Mouse (Mus musculus) right cerebral cortex, postnatal 4 days (tissue): ENCODE measurements at regions not wholly inside any gene's neighbourhood (a gene's known extent, or its start where the extent isn't known, plus 50 kb on each side); places are given as distances from the start of the nearest gene placed in this dataset.

ENCODE experiments used
- DNase-seq: peaks from one replicate; pipeline ENCODE4 v3.0.0-alpha.2; 2022

DNA sequence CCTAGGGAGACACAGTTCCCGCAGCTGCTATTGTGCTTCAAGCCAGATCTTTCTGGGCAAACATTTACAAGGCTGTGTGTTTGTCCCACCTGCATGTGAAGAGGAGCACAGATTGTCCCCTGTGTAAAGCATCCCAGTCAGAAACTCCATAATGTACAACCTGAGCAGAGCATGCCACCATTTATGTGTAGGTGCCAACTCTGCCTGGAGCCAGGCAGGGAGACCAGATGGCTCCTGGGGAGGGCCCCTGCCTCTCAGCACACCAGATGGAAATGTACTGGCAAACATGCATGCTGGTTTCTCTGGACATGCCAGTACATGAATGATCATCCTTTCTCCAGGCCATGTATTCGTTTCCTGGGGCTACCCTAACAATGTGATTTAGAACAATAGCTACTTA is 98.6 kb upstream of the Foxp3 start:
- no peak for DNase-seq

- peak; percentile 17 for DNase-seq
Observed at GRCm38 (mm10) chrX:7473814-7474213, 98.2 kb upstream of the Usp27x start.

DNA sequence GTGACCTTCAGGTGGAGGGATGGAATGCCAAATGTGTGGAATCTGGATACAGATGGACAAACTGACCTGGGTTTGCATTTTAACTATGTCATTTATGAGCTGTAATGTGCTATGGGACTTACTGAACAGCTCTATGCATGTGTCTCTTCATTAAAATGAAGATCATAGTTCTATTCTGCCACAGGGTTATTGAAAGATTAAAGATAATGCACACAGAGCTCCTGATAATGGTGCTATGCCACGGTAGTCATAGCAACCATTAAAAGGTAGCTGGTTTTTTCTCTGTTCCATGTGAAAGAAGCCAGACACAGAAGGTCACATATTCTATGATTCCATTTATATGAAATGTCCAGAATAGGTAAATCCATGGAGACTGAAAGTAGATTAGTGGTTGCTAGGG is 94.2 kb upstream of the Usp27x start:
- no peak for DNase-seq

GRCm38 (mm10) chrX:7467985-7468384 is 92.4 kb upstream of the Usp27x start:
- DNase-seq: no peak

DNA sequence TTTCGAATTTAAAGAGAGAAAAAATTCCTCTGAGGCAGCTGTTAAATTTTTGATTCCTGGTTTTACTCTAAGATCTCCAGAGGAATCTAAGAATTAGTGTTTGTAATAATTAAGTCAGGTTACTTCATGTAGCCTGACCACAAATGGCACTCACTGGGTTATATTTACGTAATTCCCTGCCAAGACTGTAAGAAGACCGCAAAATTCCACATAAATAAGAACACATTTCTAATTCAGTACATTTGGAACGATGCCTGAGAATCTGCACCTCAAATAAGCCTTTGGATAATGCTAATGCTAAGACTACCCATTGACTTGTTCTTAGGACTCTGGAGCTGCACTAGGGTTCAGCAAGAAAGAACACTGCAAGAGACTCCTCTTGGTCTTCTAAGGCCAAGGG is 81.2 kb upstream of the Usp27x start:
- no peak for DNase-seq

DNA sequence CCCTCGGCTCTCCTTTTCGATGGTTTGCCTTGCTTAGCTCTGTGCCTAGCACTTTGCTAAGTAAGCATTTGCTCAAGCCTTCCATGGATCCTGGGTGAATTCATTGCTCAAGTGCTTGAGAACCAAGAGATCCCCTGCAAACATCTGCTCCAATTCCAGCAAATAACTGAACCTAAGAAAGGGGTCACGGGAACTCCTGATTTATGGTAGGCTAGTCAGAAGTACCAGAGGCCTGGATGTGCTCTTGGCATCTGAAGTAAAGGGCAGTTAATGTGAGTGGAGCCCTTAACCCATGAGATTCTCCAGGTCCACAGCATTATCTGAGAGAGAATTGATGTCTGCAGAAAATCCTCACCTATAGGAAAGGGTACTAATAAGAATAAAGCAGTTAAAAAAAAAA is 69.4 kb upstream of the Usp27x start:
- no peak for DNase-seq

GRCm38 (mm10) chrX:7444583-7444982 is 69.0 kb upstream of the Usp27x start:
- DNase-seq: no peak

DNA sequence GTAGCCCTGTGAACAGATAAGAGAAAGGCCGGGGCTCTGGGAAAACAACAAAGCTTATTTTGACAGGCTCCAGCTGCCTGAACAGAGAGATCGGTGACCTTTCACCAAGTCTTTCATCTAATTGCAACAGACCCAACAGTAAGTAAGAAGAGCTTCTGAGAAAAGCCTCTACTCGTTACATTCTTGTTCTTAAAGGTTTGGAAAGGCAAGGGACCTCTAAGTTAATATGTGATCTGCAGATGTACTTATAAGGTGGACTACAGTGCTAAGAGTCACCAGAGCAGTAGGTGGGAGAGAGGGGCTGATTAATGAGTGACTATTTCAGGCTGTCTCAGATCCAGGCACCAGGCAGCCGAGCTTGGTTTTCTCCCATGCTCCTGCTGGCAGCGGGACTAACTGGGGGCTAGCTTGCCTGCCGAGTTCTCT is 68.4 kb upstream of the Usp27x start:
- DNase-seq: no peak

DNA sequence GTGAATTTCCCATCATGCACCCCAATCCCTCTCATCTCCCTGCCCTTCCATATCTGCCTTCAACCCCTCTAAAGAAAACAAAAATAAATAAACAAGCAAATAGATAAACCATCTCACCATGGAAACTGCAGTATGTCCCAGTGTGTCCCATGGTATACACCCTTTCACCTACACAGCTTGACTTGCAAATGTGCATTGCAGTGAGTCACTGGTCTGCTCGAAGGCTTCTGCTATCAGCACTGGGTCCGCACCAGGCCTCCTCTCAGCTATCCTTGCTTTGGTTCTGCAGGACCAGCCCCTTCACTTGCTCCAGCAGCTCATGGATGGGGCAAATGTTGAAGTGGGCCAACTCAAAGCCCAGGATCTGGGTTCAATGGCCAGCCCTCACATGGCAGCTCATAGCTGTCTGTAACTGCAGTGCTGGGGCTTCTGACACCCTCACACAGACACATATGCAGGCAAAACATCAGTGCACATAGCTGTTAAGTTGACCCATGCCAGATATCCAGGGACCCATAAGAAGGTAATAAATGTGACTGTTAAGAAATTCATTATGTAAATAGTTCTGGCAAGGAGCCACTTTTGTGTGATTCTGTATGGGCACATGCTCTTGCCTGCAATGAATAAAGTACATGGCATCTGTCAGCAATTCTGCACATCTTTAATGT is 59.9 kb upstream of the Usp27x start:
- no peak for DNase-seq

- DNase-seq: no peak
Observed at GRCm38 (mm10) chrX:7434268-7434667, 58.6 kb upstream of the Usp27x start.

GRCm38 (mm10) chrX:7430456-7430855 is 54.8 kb upstream of the Usp27x start:
- DNase-seq: no peak

- DNase-seq: no peak
Observed at GRCm38 (mm10) chrX:7429524-7429865, 53.9 kb upstream of the Usp27x start.

DNA sequence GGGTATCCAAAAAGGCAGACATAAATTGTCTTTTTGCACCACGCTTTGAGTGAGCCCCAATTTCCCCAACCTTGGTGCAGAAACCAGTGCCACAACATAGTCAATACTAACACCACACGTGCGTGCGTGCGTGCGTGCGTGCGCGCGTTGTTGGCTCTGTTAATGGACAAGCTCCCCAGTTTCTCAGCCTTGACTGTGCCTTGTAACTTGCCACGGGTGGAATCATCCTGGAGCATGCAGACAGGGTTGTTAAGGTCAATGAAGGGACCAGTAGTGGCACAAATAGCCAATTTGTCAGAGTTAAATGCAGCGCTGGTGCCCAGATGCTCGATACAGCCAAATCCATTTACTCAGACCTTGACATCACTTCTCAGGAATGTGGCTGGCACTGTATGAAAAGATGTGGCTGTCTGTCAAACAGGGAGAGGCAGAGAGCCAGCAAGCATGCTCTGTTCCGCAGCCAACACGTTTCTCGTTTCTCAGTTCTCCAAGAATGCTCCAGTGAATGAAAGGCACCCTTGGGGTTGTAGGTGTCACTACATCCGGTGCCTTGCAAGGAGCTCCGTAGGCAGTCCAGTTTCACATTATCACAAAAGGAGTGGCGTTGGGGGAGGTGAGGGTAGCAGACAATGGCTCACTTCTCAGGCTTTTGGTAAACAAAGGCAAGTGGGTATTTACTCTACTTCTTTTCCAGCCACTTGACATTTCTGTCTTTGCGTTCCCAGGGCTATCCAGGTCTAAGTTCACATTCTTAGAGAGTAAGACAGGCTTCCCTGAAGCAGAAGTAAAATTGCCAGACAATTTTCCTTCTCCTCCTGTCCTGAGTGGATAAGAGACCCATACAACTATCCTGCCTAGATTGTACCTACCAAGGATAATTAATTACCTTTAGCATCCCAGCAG is 53.2 kb upstream of the Usp27x start:
- DNase-seq: peak; percentile 14
